Mouse (Mus musculus) kidney, embryonic 16.5 days (tissue): ENCODE results near the gene Gm266. TPM values are rescaled to one million over a fixed set of nuclear protein-coding genes. Genes with fewer than 3 reads are reported as not detected.
A peak's percentile ranks its signal among the peaks of the same experiment; 100 is the strongest.

ENCODE experiments used
- ATAC-seq: fragments of 200-750 bp; cut with Nextera tagmentation; 2 replicates; pipeline ENCODE4 v1.8.0; 2017; ENCODE audit warnings: moderate TSS enrichment; ENCODE audit not compliant: low FRiP score, low TSS enrichment
- H3K27ac ChIP-seq: fragments of 300-500 bp; sonication (generic); 2 replicates; pipeline ENCODE4 v1.5.1; 2014; ENCODE audit warnings: low read length
- H3K27me3 ChIP-seq: fragments of 300-500 bp; sonication (generic); 2 replicates; pipeline ENCODE4 v1.6.1; 2014; ENCODE audit warnings: low read length, control low read depth, mixed read lengths; ENCODE audit not compliant: insufficient read depth
- H3K36me3 ChIP-seq: fragments of 300-500 bp; sonication (generic); 2 replicates; pipeline ENCODE4 v1.6.1; 2014; ENCODE audit warnings: low read length, control low read depth, mixed read lengths; ENCODE audit not compliant: insufficient read depth
- H3K4me1 ChIP-seq: fragments of 300-500 bp; sonication (generic); 2 replicates; pipeline ENCODE4 v1.6.1; 2014; ENCODE audit warnings: low read length, control low read depth, mixed read lengths; ENCODE audit not compliant: insufficient read depth
- H3K4me2 ChIP-seq: fragments of 300-500 bp; sonication (generic); replicated peaks from 2 replicates; pipeline ENCODE4 v1.6.1; 2014; ENCODE audit warnings: low read depth, low read length
- H3K4me3 ChIP-seq: fragments of 300-500 bp; sonication (generic); 2 replicates; pipeline ENCODE4 v1.5.1; 2014; ENCODE audit warnings: mild to moderate bottlenecking, low read length
- H3K9ac ChIP-seq: fragments of 300-500 bp; sonication (generic); replicated peaks from 2 replicates; pipeline ENCODE4 v1.6.1; 2014; ENCODE audit warnings: low read length
- H3K9me3 ChIP-seq: fragments of 300-500 bp; sonication (generic); 2 replicates; pipeline ENCODE4 v1.6.1; 2016; ENCODE audit warnings: low read length, control low read depth
- WGBS: fragments of 180-500 bp; shearing (Covaris S2); extraction: QIAGEN DNeasy Blood & Tissue Kit; methylation state at CpG from one replicate; pipeline ENCODE4 v1.1.7; 2014; 5-methylcytosine and 5-hydroxymethylcytosine counted together
- polyA plus RNA-seq: library from polyadenylated mRNA; unstranded; fragments of >200 nt; fragmentation: Nextera tagmentation; extraction: Ambion mirVana; gene quantifications from 2 replicates; pipeline ENCODE4 v1.2.1, GENCODE M21; 2015

Gene Gm266
- polyA plus RNA-seq, 1 experiment from 2014 or later = 84.8 TPM

- H3K4me2 ChIP-seq = peak overlapping the region; percentile 90
- peak; percentile 28 for ATAC-seq
- H3K4me1 ChIP-seq = peaks cover 39% of the 10 kb centered on the region
- peak overlapping the region; percentile 64 for H3K4me3 ChIP-seq
- H3K27me3 ChIP-seq = no peaks in the 10 kb centered on the region; the same call in 1 of the 2 replicates
- peak overlapping the region; percentile 85 for H3K9ac ChIP-seq
- WGBS = under 1% methylated on average over 63 of the region's 63 CpGs
- no peaks in the 10 kb centered on the region for H3K9me3 ChIP-seq
- no peaks in the 10 kb centered on the region for H3K36me3 ChIP-seq
- peak overlapping the region; percentile 90 for H3K27ac ChIP-seq
Measured at GRCm38 (mm10) chr12:111485046-111485651, 474 bp downstream of the Gm266 start.

- ATAC-seq = no peak
- Histone ChIP-seq H3K4me1 (peaks cover 21% of the 10 kb centered on the region), H3K4me3 (no peak overlapping the region), H3K27me3 (no peaks in the 10 kb centered on the region; the same call in 1 of the 2 replicates), H3K9me3 (no peaks in the 10 kb centered on the region), H3K4me2 (no peak overlapping the region), H3K9ac (no peak overlapping the region), H3K36me3 (no peaks in the 10 kb centered on the region), H3K27ac (no peak overlapping the region)
- 75% methylated on average over 2 of the region's 2 CpGs for WGBS
Measured at GRCm38 (mm10) chr12:111479917-111480316, 5.7 kb downstream of the Gm266 start.

GRCm38 (mm10) chr12:111478924-111479323 is 6.7 kb downstream of the Gm266 start:
- Histone ChIP-seq H3K4me2 (no peak overlapping the region), H3K36me3 (no peaks in the 10 kb centered on the region), H3K27ac (no peak overlapping the region), H3K4me3 (no peak overlapping the region), H3K27me3 (no peaks in the 10 kb centered on the region; the same call in 1 of the 2 replicates), H3K9ac (no peak overlapping the region), H3K9me3 (no peaks in the 10 kb centered on the region), H3K4me1 (peaks cover 25% of the 10 kb centered on the region)
- WGBS = 33% methylated on average over 5 of the region's 5 CpGs
- ATAC-seq = no peak

GRCm38 (mm10) chr12:111474893-111475643 is 10.6 kb downstream of the Gm266 start:
- peak; percentile 73 for ATAC-seq
- Histone ChIP-seq H3K4me1 (peaks cover 36% of the 10 kb centered on the region), H3K4me3 (no peak overlapping the region), H3K27ac (peak overlapping the region; percentile 73), H3K9me3 (no peaks in the 10 kb centered on the region), H3K9ac (0 out of 2 replicates have a peak overlapping the region, but pooled peaks have one; percentile 14), H3K4me2 (no peak overlapping the region), H3K27me3 (no peaks in the 10 kb centered on the region; the same call in 1 of the 2 replicates), H3K36me3 (no peaks in the 10 kb centered on the region)
- 38% methylated on average over 8 of the region's 8 CpGs for WGBS

- H3K4me2 ChIP-seq = no peak overlapping the region
- H3K9me3 ChIP-seq = no peaks in the 10 kb centered on the region
- WGBS = 98% methylated on average over 3 of the region's 3 CpGs
- no peaks in the 10 kb centered on the region; the same call in 1 of the 2 replicates for H3K27me3 ChIP-seq
- no peak overlapping the region for H3K4me3 ChIP-seq
- H3K9ac ChIP-seq = no peak overlapping the region
- H3K4me1 ChIP-seq = peaks cover 34% of the 10 kb centered on the region
- peak; percentile 14; the same call in 1 of the 2 replicates for ATAC-seq
- H3K36me3 ChIP-seq = no peaks in the 10 kb centered on the region
- H3K27ac ChIP-seq = peak overlapping the region; percentile 40; the same call in 1 of the 2 replicates
Measured at GRCm38 (mm10) chr12:111474384-111474783, 11.2 kb downstream of the Gm266 start.

- no peak overlapping the region for H3K9ac ChIP-seq
- H3K27ac ChIP-seq = peak overlapping the region; percentile 36; the same call in 1 of the 2 replicates
- H3K9me3 ChIP-seq = no peaks in the 10 kb centered on the region
- H3K4me3 ChIP-seq = no peak overlapping the region
- whole genome bisulfite sequencing = 60% methylated on average over 5 of the region's 5 CpGs
- no peaks in the 10 kb centered on the region for H3K36me3 ChIP-seq
- H3K27me3 ChIP-seq = no peaks in the 10 kb centered on the region
- ATAC-seq = no peak
- H3K4me2 ChIP-seq = no peak overlapping the region
- H3K4me1 ChIP-seq = peaks cover 24% of the 10 kb centered on the region
Measured at GRCm38 (mm10) chr12:111472886-111473285, 12.7 kb downstream of the Gm266 start.

- H3K27me3 ChIP-seq = no peaks in the 10 kb centered on the region
- 82% methylated on average over 3 of the region's 3 CpGs for WGBS
- H3K4me2 ChIP-seq = no peak overlapping the region
- no peaks in the 10 kb centered on the region for H3K36me3 ChIP-seq
- H3K9me3 ChIP-seq = no peaks in the 10 kb centered on the region
- H3K9ac ChIP-seq = no peak overlapping the region
- H3K27ac ChIP-seq = no peak overlapping the region
- peaks cover 24% of the 10 kb centered on the region for H3K4me1 ChIP-seq
- H3K4me3 ChIP-seq = no peak overlapping the region
- ATAC-seq = no peak
Measured at GRCm38 (mm10) chr12:111471721-111472120, 13.9 kb downstream of the Gm266 start.

GRCm38 (mm10) chr12:111471119-111471518 is 14.5 kb downstream of the Gm266 start:
- H3K36me3 ChIP-seq = no peaks in the 10 kb centered on the region
- no peak overlapping the region for H3K4me3 ChIP-seq
- no peaks in the 10 kb centered on the region for H3K27me3 ChIP-seq
- no peaks in the 10 kb centered on the region for H3K9me3 ChIP-seq
- H3K27ac ChIP-seq = no peak overlapping the region
- H3K4me1 ChIP-seq = peaks cover 24% of the 10 kb centered on the region
- no peak overlapping the region for H3K9ac ChIP-seq
- no peak overlapping the region for H3K4me2 ChIP-seq
- WGBS = 83% methylated on average over 1 of the region's 1 CpGs
- ATAC-seq = no peak

- Histone ChIP-seq H3K9ac (no peak overlapping the region), H3K27me3 (no peaks in the 10 kb centered on the region), H3K4me1 (peaks cover 17% of the 10 kb centered on the region), H3K4me2 (no peak overlapping the region), H3K9me3 (no peaks in the 10 kb centered on the region), H3K27ac (no peak overlapping the region), H3K36me3 (no peaks in the 10 kb centered on the region), H3K4me3 (no peak overlapping the region)
- peak; percentile 47 for ATAC-seq
- WGBS = 4% methylated on average over 8 of the region's 8 CpGs
Measured at GRCm38 (mm10) chr12:111469507-111469906, 16.1 kb downstream of the Gm266 start.

- 0 out of 2 replicates have a peak, but pooled peaks cover 10% of the 10 kb centered on the region for H3K4me1 ChIP-seq
- no peaks in the 10 kb centered on the region for H3K9me3 ChIP-seq
- 76% methylated on average over 7 of the region's 7 CpGs for WGBS
- no peak overlapping the region for H3K4me3 ChIP-seq
- no peaks in the 10 kb centered on the region for H3K36me3 ChIP-seq
- ATAC-seq = no peak
- no peaks in the 10 kb centered on the region for H3K27me3 ChIP-seq
- H3K9ac ChIP-seq = no peak overlapping the region
- H3K27ac ChIP-seq = no peak overlapping the region
- no peak overlapping the region for H3K4me2 ChIP-seq
Measured at GRCm38 (mm10) chr12:111468206-111468605, 17.4 kb downstream of the Gm266 start.
